Mouse (Mus musculus) large intestine, adult 2 months (tissue): ENCODE measurements around the gene Sbf2. TPM values are rescaled to one million over a fixed set of nuclear protein-coding genes. Genes with fewer than 3 reads are reported as not detected.
"Not testable (repeated sequence)": the region's sequence is repeated elsewhere in the genome, so short reads cannot be mapped to it uniquely, and the experiment has no call there.

Source experiments
- DNase-seq: peaks from one replicate; pipeline ENCODE4 v3.0.0-alpha.2; 2012; ENCODE audit warnings: low read depth, low spot score
- WGBS: fragments of 180-500 bp; shearing (Covaris S2); methylation state at CpG from one replicate; pipeline ENCODE4 v1.1.7; 2018; 5-methylcytosine and 5-hydroxymethylcytosine counted together
- polyA plus RNA-seq: library from polyadenylated mRNA; depleted of rRNA; stranded (reverse); fragments of >200 nt; gene quantifications from 2 replicates; pipeline ENCODE4 v1.2.3, GENCODE M21; 2012; rRNA removed

The Sbf2 gene
- 10.4 and 21.2 TPM in 2 replicates for polyA plus RNA-seq

DNA sequence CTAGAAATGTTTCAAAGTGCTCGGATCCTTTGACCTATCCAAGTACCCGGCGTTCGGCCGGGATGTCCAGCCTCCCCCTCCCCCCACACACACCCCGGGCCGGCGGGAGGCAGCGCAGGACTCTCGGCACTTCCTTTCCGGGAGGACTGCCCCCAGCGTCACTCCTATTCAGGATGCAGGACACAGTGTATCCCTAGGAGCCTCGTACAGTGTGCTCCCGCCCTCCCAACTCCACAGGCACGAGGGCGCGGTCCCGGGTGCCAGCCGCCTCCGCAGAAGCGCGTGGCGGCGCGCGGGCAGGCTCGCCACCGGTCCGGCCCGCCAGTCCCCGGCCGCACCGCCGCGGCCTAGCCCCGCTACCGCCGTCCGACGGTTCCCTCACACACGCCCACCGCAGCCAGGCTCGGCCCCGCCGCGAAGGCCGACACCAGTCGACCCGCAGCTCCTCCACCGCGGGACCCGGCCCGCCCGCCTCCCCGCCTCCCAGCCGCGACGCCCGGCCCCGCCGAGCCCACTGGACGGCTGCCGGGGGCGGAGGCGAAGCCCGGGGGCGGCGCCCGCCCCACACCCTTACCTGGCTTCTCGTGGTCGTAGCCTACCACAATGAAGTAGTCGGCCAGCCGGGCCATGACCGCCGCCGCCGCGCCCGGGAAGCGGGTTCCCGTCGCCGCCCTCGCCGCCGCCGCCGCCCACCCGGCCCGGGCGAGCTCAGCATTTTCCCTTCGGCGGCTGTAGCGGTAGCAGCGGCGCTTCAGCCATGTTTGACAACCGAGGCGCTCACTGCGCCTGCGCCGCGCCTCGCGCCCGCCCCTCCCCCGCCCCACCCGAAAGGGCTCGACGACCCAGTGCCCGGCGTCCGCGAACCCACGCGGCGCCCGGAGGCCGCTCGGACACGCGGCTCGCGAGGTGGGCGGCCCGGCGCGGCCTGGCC, at the start of gene Sbf2:
Gene Sbf2 (minus strand): TSS at position 790 of the 931 bp plus-strand sequence.
- under 1% methylated on average over 114 of the region's 127 CpGs for WGBS
- DNase-seq, result no peak

DNA sequence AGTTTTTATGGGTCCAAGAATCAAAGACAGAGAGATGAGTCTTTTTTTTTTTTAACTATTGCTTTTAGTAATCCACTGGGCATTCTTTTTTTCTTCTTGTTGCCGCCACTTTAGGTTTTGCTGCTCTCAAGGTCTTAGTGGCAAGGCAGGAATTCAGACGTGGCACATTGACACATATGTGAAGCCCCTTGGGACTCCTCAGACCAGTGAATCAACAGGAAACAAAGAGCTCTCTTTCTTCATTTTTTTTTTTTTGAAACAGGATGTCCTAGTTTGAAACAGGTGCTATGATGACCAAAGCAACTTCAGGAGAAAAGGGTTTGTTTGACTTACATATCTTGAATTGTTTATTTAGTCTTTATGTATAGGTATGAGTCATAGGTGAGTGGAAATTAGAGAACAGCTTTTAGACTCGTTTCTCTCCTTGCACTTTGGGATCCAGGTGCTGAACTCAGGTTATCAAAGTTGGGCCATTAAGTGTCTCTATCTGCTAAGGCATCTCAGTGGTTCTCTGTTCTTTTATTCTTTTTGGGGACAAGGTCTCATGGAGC, 43.7 kb upstream of the Sbf2 start:
- DNase-seq, result no peak
- 26% methylated on average over 3 of the region's 3 CpGs for WGBS

DNA sequence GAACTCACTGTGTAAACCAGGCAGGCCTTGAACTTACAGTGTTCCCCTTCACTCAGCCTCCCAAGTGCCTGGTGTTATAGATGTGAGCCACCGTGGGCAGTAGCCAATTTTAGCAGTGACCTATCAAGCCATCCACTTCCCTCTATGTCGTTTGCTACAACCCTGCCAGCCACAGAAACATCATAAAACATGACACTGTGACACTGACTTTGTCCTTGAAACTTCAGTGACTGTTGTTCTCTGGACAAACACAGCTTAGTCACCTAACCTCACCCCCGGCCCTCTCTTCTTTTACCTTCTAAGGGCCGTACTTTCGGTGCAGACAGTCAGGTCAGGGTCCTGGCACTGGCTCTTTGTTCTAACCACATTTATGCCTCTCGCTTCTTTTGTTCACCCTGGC, 41.2 kb upstream of the Sbf2 start:
- DNase-seq, result no peak
- WGBS, result 33% methylated on average over 6 of the region's 6 CpGs

DNA sequence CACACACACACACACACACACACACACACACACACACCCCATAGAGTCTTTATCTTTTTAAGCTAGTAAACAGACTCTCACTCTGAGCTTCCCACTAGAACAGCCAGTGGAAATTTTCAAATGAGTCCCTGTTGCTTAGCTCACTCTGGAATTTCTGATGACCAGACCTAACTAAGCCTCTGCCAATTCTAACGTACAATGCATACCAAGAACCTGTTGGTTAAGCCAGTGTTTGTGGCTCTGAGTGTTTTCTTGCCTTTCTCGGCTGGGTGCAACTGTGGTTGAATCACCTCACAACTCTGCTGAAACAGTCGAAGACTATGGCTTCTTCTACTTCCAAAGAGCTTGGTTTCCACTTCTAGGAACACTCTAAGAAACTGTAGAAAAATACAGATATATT, 40.5 kb upstream of the Sbf2 start:
- 73% methylated on average over 3 of the region's 3 CpGs for WGBS
- DNase-seq, result no peak

DNA sequence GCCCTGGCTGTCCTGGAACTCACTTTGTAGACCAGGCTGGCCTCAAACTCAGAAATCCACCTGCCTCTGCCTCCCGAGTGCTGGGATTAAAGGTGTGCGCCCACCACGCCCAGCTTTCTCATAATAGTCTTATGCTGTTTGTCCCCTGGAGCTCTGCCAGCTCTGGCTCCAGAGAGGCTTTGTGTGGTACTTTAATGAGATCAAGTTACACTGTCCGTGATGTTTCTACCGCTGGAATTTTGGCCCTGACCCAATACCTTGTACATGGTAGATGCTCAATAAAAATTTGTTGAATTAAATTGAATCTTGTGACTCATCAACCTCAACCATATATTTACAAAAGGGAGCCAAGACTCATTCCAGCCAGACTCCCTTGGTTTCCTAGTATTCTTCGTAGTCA, 36.4 kb upstream of the Sbf2 start:
- DNase-seq, result no peak
- WGBS, result 30% methylated on average over 6 of the region's 6 CpGs

DNA sequence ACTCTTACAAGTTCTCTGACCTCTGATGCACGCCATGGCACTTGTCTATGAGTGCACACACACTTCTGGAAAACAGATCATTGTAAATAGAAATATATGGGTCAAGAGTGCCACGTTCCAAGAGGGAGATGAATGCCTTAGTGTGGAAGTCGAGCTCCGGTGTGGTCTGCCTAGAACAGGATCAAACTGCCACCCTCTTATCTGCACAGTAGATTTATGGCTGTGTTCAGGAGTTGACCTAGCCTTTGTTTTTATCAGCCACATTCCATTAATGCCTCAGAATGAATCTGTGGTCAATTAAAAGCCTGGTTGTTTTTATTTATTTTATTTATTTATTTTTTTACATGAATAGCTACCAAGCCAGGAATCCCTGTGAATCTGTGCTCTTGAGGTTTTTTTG, 35.8 kb upstream of the Sbf2 start:
- DNase-seq, result no peak
- 48% methylated on average over 4 of the region's 4 CpGs for WGBS

DNA sequence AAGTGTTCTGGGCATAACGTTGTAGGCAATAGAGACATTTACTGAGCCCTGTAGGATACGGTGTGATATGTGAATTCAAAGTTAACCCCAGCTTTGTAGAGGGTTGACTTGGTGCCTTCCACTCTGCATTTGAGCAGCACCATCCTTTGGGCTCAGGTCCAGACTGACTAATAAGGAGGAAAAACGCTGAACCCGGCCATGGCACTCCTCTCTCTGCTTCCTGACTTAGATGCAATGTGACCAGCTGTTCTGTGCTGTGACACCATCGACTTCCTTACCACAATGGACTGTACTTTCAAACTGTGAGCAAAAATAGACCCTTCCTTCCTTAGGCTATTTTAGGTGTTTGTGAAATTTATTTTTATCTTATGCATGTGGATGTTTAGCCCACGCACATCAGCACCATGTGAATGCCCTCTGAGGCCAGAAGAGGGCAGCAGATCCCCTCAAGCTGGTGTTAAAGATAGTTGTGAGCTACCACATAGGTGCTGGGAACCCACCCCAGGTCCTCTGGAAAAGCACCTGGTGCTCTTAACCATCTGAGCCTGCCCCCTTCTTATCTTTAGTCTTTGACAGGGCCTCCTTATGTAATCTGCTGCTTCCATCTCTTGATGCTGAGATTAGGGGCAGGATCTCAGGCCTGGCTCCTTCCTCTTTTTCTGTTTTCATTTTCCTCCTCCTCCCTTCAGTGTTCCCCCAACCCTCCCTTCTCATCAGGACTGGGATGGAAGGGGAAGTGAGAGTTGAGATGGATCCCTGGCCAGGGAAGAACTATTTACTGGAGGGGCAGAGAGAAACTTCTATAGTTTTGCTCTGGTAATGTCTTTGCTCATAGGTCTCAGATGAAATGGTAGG, 34.6 kb upstream of the Sbf2 start:
- no peak for DNase-seq
- WGBS, result 32% methylated on average over 6 of the region's 6 CpGs

DNA sequence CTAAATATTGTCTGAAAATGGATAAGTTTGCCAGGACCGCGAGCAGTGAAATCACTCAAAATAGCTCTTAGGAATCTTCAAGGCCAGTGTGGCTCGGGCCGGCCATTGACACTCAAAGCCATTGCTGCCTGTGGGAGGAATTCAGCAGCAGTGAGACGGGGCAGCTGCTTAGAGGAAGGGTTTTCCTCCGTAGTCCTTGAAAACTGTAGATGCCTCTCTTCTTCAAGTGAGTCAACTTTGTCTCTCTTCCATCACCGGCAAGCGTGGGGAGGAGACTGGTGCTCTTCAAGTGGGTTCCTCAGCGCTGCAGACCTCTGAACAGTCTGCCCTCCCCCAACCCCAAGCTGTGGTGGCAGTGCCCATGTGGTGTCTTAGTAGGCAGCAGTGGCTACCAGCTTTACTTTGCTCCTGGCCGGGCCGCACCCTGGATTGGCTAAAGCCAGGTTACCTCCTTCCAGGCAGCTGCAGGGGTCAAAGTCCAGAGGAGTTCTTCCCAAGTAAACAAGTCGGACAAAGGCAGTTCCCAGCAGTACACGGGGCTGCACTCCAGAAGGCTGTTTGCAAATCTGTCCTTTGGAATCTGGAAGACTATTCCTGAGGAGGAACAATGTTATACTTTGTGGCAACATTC, 33.8 kb upstream of the Sbf2 start:
- 17% methylated on average over 13 of the region's 13 CpGs for WGBS
- DNase-seq, result peak; percentile 93

DNA sequence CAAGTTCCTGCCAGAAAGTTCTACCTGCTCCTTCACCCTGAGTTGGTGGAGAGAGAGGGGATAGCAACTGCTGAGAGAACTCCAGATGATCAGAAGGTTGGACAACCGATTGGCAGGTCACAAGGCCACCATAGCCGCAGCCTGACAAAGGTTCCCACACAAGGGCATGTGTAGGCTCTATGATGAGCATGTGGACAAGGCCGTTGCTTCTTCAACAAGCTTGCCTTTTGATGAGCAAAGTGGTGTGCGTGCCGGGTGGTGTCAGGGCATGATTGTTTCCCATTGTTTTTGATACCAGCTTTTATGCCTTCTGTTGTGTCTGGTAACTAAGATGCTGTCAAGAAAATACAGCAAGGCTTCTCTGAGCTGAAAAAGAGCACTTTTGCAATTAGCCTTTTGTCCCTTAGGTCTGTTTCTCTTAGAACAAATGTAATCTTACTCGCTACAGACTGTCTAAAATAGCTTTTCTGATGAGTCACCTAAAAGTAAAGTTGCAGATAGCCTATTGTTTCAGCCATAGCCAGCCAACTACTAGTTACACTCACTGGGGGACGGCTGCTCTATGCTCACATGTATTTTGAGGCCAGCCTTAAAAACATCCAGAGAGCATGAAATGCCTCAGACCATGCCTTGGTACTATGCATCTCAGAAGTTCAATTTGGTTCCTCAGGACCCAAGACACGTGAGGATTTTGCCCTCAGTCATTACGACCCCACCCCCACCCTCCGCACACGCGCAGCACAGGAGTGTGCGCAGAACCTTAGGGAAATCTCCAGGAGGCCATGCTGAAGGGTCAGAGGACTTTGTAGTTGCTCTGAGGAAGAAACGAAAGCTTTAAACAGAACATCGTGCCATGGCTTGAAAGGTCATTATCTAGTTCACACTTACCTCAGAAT, 33.1 kb upstream of the Sbf2 start:
- no peak for DNase-seq
- 24% methylated on average over 15 of the region's 15 CpGs for WGBS

DNA sequence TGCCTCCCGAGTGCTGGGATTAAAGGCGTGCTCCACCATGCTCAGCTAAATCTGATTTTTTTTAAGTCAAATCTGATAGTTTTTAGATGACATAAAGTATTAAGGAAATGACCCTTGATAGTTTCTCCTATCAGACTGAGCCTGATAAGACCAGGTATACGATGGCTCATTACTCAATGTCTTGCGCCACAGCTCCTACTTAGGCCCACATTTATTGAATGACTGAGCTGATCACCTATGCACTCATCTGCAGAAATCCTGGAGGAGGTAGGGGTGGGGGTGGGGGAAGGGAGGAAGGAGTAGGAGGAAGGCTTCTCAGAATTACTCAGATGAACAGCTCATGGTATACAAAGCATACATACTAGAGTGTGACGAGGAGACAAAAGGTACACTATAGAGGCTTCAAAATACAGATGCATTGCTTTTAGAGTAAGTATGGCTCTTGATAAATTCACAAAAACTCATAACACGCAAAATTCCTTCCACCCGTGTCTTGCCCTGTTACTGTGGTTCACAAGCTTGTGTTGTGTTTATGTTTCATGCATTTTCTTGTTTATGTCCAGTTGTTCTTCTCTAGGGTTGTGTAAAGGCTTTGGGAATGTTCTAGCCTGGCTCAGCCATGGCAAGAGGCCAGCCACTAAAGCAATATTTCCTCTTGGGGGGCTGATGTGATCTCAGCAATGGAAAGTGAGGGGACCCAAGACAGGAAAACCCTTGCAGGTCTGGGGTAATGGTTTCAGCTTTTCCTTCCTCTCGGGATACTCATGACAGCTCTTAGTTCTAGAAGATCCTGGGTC, 32.1 kb upstream of the Sbf2 start:
- WGBS, result 52% methylated on average over 8 of the region's 8 CpGs
- no peak for DNase-seq

DNA sequence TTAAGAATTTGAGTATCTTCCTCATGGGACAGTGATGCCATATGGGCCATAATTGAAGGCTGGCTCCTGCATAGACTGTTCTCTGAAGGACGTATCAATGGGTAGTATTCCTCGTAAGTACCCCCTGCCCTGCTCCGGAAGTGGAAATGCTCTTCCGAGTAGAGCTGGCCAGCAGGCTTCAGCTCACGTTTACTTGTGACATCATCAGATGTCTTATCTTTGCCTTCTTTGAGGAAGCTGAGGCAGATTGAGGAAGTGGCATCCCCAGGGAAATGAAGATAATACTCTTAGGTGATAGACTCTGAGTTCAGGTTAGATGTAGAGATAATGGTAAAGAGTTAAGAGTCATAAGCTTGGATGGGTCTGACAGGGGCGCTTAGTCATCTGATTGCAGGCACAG, 31.1 kb upstream of the Sbf2 start:
- no peak for DNase-seq
- WGBS, result 67% methylated on average over 6 of the region's 6 CpGs

DNA sequence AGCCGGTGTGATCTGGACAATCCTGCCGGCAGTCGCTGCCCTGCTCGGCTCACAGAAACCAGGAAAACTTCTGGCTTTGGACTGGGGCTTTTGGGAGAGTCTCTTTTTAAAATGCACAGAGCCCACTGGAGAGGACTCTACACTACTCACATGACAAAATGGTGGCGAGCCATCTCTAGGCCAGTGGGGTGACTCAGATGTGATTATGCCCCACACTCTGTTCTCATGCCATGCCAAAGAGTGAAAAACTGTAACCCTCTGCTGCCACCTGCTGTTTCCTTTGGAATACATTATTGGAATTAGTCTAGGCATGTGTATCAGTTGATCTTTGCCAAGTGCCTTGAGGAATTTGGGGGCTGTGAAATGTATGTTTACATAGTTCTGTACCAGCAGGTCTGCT, 30.6 kb upstream of the Sbf2 start:
- peak; percentile 91 for DNase-seq

DNA sequence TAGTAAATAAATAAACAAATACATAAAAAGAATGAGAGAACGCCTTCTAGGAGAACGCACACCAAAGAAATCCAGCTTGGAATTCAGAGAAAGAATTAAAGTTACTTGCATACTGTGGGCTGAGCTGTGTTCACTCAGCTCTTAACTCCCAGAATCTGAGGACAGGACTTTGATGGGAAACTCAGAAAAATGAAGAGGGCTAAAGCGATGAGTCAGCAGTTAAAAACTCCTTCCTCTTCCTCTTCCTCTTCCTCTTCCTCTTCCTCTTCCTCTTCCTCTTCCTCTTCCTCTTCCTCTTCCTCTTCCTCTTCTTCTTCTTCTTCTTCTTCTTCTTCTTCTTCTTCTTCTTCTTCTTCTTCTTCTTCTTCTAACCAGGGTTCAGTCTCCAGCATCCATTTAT, 25.2 kb upstream of the Sbf2 start:
- 96% methylated on average over 3 of the region's 3 CpGs for WGBS
- not testable (repeated sequence) for DNase-seq

More for the DNA sequence above, 30.6 kb upstream of the Sbf2 start:
- 70% methylated on average over 5 of the region's 5 CpGs for WGBS

DNA sequence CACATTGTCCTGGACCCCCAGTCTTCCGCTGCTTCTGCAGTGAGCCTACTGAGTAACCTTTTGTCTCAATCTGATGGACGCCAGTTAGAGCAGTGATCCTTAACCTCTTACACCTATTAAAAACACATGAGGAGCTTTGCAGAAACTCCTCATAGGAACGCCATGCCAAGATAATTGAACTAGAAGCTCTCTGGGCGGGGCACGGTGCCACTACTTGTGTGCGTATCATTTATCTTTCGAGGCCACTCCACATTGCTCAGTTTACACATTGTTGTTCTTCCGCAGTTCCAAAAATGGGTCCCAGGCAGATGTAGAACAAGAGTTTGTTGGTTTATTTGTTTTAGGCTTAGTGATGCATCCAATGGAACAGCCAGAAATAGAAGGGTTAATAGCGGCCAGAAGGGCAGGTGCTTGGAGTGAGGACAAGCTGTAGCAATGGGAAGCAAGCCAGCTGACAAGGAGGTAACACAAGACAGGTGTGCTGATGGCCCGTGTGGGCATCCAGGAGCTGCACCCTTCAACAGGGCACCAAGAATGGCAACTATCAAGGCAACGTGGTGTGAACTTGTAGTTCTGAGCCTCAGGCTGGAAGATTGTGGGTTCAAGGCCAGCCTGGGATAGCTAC, 24.7 kb upstream of the Sbf2 start:
- 45% methylated on average over 11 of the region's 11 CpGs for WGBS
- no peak for DNase-seq

DNA sequence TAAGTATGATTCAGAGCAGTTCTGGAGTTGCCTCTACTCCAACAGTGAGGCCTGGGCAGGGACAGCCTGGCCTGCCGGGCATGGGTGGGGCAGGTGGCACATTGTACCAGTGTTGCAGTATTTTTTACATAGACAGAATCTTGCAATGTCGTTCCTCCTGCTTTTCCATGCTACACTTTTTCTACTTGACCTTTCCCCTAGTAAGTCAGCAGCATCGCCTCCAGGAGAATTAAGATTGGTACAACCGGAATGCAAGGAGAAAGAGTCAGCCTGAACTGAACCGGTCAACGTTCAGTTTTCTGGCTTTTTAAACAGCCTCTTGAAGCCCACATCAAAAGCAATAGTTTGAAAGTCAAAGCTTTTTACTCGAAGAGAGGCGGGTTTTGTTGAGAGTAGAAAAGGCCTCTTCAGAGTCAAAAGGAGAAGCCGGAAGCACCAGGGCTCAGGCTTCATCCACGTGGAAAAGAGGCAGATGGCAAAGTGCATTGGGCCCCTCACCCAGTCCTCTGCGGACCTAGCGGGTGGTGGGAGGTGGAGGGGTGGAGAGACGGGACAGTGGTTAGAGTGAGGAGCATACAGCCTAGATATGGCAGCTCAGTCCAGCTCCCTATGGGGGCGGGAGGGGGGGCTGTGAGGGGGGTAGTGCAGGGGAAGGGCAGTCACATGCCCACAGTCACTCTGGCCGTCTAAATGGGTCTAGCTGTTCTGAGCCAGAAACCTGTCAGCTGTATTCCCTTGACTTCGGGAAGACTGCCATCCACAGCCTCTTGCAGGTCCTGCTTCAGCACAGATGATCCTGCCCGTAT, 23.8 kb upstream of the Sbf2 start:
- WGBS, result 50% methylated on average over 17 of the region's 17 CpGs
- no peak for DNase-seq

DNA sequence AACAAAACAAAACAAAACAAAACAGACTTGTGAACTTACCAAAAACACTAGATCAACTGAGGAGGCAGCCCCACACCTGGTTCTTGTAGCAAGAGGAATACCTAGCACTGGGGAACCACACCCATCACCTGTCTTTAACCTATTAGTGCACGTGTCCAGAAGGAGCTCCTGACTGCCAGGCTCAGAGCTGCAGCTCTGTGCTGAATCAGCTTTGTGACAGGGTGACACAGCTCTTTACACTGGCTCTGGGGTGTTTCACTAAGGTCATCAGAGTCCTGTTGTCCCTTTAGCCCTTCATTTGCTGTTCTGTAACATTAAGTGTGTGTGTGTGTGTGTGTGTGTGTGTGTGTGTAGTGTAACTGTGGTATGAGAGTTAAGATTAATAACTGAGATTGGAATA, 21.8 kb upstream of the Sbf2 start:
- 24% methylated on average over 1 of the region's 1 CpGs for WGBS
- DNase-seq, result no peak

DNA sequence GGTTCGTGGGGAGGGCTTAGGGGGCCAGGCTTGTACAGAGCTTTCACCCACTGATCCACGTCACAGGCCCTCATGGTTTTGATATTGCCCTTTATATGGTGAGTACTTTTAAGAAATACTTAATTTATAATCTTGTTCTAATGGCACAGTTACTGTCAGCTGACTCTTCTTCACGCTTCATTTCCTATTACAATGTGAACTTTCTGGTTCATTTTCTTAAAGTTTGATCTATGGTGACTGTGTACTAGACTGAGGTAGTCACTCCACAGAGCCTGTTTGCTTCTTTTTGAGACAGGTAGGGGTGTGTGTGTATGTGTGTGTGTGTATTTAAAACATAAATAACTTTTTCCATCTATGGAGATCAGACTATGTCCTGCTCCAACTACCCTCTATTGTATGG, 21.2 kb upstream of the Sbf2 start:
- DNase-seq, result no peak
- WGBS, result 84% methylated on average over 3 of the region's 3 CpGs
